Mouse (Mus musculus) stomach, embryonic 16.5 days (tissue): ENCODE data around the gene Etfa. TPM values are rescaled to one million over a fixed set of nuclear protein-coding genes. Genes with fewer than 3 reads are reported as not detected.

Source experiments
- ATAC-seq: fragments of 200-750 bp; cut with Nextera tagmentation; 2 replicates; pipeline ENCODE4 v1.8.0; 2017; ENCODE audit warnings: moderate number of reproducible peaks, moderate TSS enrichment; ENCODE audit not compliant: insufficient read depth, low FRiP score
- H3K27ac ChIP-seq: fragments of 300-500 bp; sonication (generic); 2 replicates; pipeline ENCODE4 v1.5.1; 2014; ENCODE audit warnings: low read length
- H3K27me3 ChIP-seq: fragments of 300-500 bp; sonication (generic); 2 replicates; pipeline ENCODE4 v1.6.1; 2014; ENCODE audit warnings: low read length, control low read depth, mixed read lengths; ENCODE audit not compliant: control insufficient read depth, insufficient read depth
- H3K36me3 ChIP-seq: fragments of 300-500 bp; sonication (generic); 2 replicates; pipeline ENCODE4 v1.6.1; 2014; ENCODE audit warnings: low read length; ENCODE audit not compliant: control insufficient read depth, insufficient read depth
- H3K4me1 ChIP-seq: fragments of 300-500 bp; sonication (generic); 2 replicates; pipeline ENCODE4 v1.6.1; 2014; ENCODE audit warnings: low read length, control low read depth, mixed read lengths; ENCODE audit not compliant: control insufficient read depth, insufficient read depth
- H3K4me2 ChIP-seq: fragments of 300-500 bp; sonication (generic); 2 replicates; pipeline ENCODE4 v1.6.1; 2014; ENCODE audit warnings: low read depth, low read length, mixed read lengths
- H3K4me3 ChIP-seq: fragments of 300-500 bp; sonication (generic); replicated peaks from 2 replicates; pipeline ENCODE4 v1.5.1; 2014; ENCODE audit warnings: mild to moderate bottlenecking, low read length
- H3K9ac ChIP-seq: fragments of 300-500 bp; sonication (generic); 2 replicates; pipeline ENCODE4 v1.6.1; 2014; ENCODE audit warnings: low read length
- H3K9me3 ChIP-seq: fragments of 300-500 bp; sonication (generic); replicated peaks from 2 replicates; pipeline ENCODE4 v1.6.1; 2016; ENCODE audit warnings: low read length, control low read depth; ENCODE audit not compliant: control insufficient read depth
- WGBS: fragments of 180-500 bp; shearing (Covaris S2); extraction: QIAGEN DNeasy Blood & Tissue Kit; methylation state at CpG from one replicate; pipeline ENCODE4 v1.1.7; 2014; 5-methylcytosine and 5-hydroxymethylcytosine counted together
- polyA plus RNA-seq: library from polyadenylated mRNA; unstranded; fragments of >200 nt; fragmentation: Nextera tagmentation; extraction: Ambion mirVana; gene quantifications from 2 replicates; pipeline ENCODE4 v1.2.1, GENCODE M21; 2015

Etfa gene
- polyA plus RNA-seq, 1 experiment from 2014 or later = 265 TPM

GRCm38 (mm10) chr9:55543703-55544401 lies 31.8 kb upstream of the Etfa start:
- no peak for ATAC-seq
- WGBS = 13% methylated on average over 46 of the region's 46 CpGs
- Histone ChIP-seq H3K9ac (peak overlapping the region; percentile 19), H3K36me3 (no peaks in the 10 kb centered on the region), H3K27me3 (peaks cover 37% of the 10 kb centered on the region), H3K4me2 (peak overlapping the region; percentile 77), H3K27ac (no peak overlapping the region), H3K4me1 (peaks cover 37% of the 10 kb centered on the region), H3K9me3 (no peaks in the 10 kb centered on the region), H3K4me3 (peak overlapping the region; percentile 55)

- H3K4me2 ChIP-seq = peak overlapping the region; percentile 77
- H3K4me1 ChIP-seq = peaks cover 37% of the 10 kb centered on the region
- H3K9me3 ChIP-seq = no peaks in the 10 kb centered on the region
- no peak for ATAC-seq
- WGBS = 34% methylated on average over 8 of the region's 8 CpGs
- H3K27ac ChIP-seq = no peak overlapping the region
- H3K36me3 ChIP-seq = no peaks in the 10 kb centered on the region
- H3K9ac ChIP-seq = peak overlapping the region; percentile 73
- H3K4me3 ChIP-seq = peak overlapping the region; percentile 55
- H3K27me3 ChIP-seq = peaks cover 37% of the 10 kb centered on the region
Measured at GRCm38 (mm10) chr9:55543336-55543702, 31.3 kb upstream of the Etfa start.

GRCm38 (mm10) chr9:55542366-55543325 lies 30.6 kb upstream of the Etfa start:
- Histone ChIP-seq H3K4me3 (peak overlapping the region; percentile 55), H3K27me3 (peaks cover 37% of the 10 kb centered on the region), H3K27ac (no peak overlapping the region), H3K9me3 (no peaks in the 10 kb centered on the region), H3K4me2 (peak overlapping the region; percentile 77), H3K4me1 (peaks cover 37% of the 10 kb centered on the region), H3K36me3 (no peaks in the 10 kb centered on the region), H3K9ac (peak overlapping the region; percentile 73)
- 6% methylated on average over 59 of the region's 59 CpGs for WGBS
- no peak for ATAC-seq

GRCm38 (mm10) chr9:55541681-55542365 lies 29.8 kb upstream of the Etfa start:
- Histone ChIP-seq H3K27me3 (peaks cover 33% of the 10 kb centered on the region), H3K4me3 (peak overlapping the region; percentile 55), H3K9ac (peak overlapping the region; percentile 73), H3K36me3 (no peaks in the 10 kb centered on the region), H3K27ac (peak overlapping the region; percentile 13), H3K4me1 (peaks cover 36% of the 10 kb centered on the region), H3K4me2 (peak overlapping the region; percentile 77), H3K9me3 (no peaks in the 10 kb centered on the region)
- no peak for ATAC-seq
- WGBS = 1% methylated on average over 59 of the region's 59 CpGs

GRCm38 (mm10) chr9:55540888-55541287 lies 28.8 kb upstream of the Etfa start:
- Histone ChIP-seq H3K27ac (peak overlapping the region; percentile 34; the same call in 1 of the 2 replicates), H3K9me3 (no peaks in the 10 kb centered on the region), H3K4me2 (peak overlapping the region; percentile 77), H3K9ac (peak overlapping the region; percentile 68), H3K4me1 (peaks cover 28% of the 10 kb centered on the region), H3K4me3 (peak overlapping the region; percentile 55), H3K27me3 (peaks cover 25% of the 10 kb centered on the region), H3K36me3 (no peaks in the 10 kb centered on the region)
- under 1% methylated on average over 28 of the region's 28 CpGs for WGBS
- ATAC-seq = peak; percentile 95

- WGBS = under 1% methylated on average over 12 of the region's 12 CpGs
- Histone ChIP-seq H3K36me3 (no peaks in the 10 kb centered on the region), H3K4me2 (peak overlapping the region; percentile 77), H3K9me3 (no peaks in the 10 kb centered on the region), H3K27ac (peak overlapping the region; percentile 25; the same call in 1 of the 2 replicates), H3K27me3 (peaks cover 20% of the 10 kb centered on the region), H3K4me3 (peak overlapping the region; percentile 55), H3K9ac (peak overlapping the region; percentile 68), H3K4me1 (peaks cover 23% of the 10 kb centered on the region)
- no peak for ATAC-seq
Measured at GRCm38 (mm10) chr9:55540391-55540770, 28.3 kb upstream of the Etfa start.

- Histone ChIP-seq H3K9ac (peak overlapping the region; percentile 68), H3K36me3 (no peaks in the 10 kb centered on the region), H3K4me2 (peak overlapping the region; percentile 77), H3K27ac (peak overlapping the region; percentile 25; the same call in 1 of the 2 replicates), H3K9me3 (no peaks in the 10 kb centered on the region), H3K4me1 (peaks cover 19% of the 10 kb centered on the region), H3K4me3 (peak overlapping the region; percentile 55), H3K27me3 (peaks cover 17% of the 10 kb centered on the region)
- WGBS = 2% methylated on average over 31 of the region's 31 CpGs
- no peak for ATAC-seq
Measured at GRCm38 (mm10) chr9:55539661-55540390, 27.8 kb upstream of the Etfa start.

GRCm38 (mm10) chr9:55539006-55539405 lies 27.0 kb upstream of the Etfa start:
- H3K9me3 ChIP-seq = no peaks in the 10 kb centered on the region
- H3K27me3 ChIP-seq = peaks cover 14% of the 10 kb centered on the region; the same call in 1 of the 2 replicates
- no peak overlapping the region for H3K4me2 ChIP-seq
- H3K9ac ChIP-seq = no peak overlapping the region
- 42% methylated on average over 1 of the region's 1 CpGs for WGBS
- H3K36me3 ChIP-seq = no peaks in the 10 kb centered on the region
- H3K27ac ChIP-seq = no peak overlapping the region
- H3K4me3 ChIP-seq = no peak overlapping the region
- ATAC-seq = no peak
- H3K4me1 ChIP-seq = peaks cover 11% of the 10 kb centered on the region; the same call in 1 of the 2 replicates
